Mouse (Mus musculus) liver, embryonic 14.5 days (tissue): ENCODE measurements around the gene Gm14569. TPM values are rescaled to one million over a fixed set of nuclear protein-coding genes. Genes with fewer than 3 reads are reported as not detected.

Experiments
- ATAC-seq: fragments of 200-750 bp; cut with Nextera tagmentation; 2 replicates; pipeline ENCODE4 v1.8.0; 2017; ENCODE audit warnings: moderate number of reproducible peaks, mild to moderate bottlenecking, moderate library complexity; ENCODE audit not compliant: insufficient read depth
- DNase-seq, 3 experiments: peaks; one replicate each; pipeline ENCODE4 v3.0.0-alpha.2; 2012 to 2013; ENCODE audit warnings: low read depth in 3 of 3, low spot score in 3 of 3
- H3K27ac ChIP-seq: fragments of 300-500 bp; sonication (generic); 2 replicates; pipeline ENCODE4 v1.5.1; 2014; ENCODE audit warnings: moderate library complexity, mild to moderate bottlenecking, control low read depth, inconsistent platforms
- H3K27me3 ChIP-seq: fragments of 300-500 bp; sonication (generic); 2 replicates; pipeline ENCODE4 v1.6.1; 2014; ENCODE audit warnings: mild to moderate bottlenecking, low read length, moderate library complexity; ENCODE audit not compliant: control insufficient read depth, insufficient read depth
- H3K36me3 ChIP-seq: fragments of 300-500 bp; sonication (generic); replicated peaks from 2 replicates; pipeline ENCODE4 v1.6.1; 2014; ENCODE audit warnings: low read depth; ENCODE audit not compliant: control insufficient read depth, insufficient read depth
- H3K4me1 ChIP-seq, 2 experiments: fragments of 200-500 bp in 1 of 2; fragments of 300-500 bp in 1 of 2; sonication (generic) in 1 of 2; replicated peaks; 2 replicates each; pipeline ENCODE4 v1.6.1; 2012 to 2014; ENCODE audit warnings: antibody characterized with exemption in 1 of 2, inconsistent platforms in 1 of 2, low read length in 1 of 2; ENCODE audit not compliant: control insufficient read depth in 2 of 2, insufficient read depth in 2 of 2
- H3K4me2 ChIP-seq: fragments of 300-500 bp; sonication (generic); 2 replicates; pipeline ENCODE4 v1.6.1; 2014; ENCODE audit warnings: low read depth, mild to moderate bottlenecking, control low read depth, moderate library complexity
- H3K4me3 ChIP-seq, 2 experiments: fragments of 200-500 bp in 1 of 2; fragments of 300-500 bp in 1 of 2; sonication (generic) in 1 of 2; 2 replicates each; pipeline ENCODE4 v1.5.1; 2012 to 2014; ENCODE audit warnings: low read depth in 2 of 2, low read length in 2 of 2, mild to moderate bottlenecking in 2 of 2, control low read depth in 1 of 2, inconsistent platforms in 1 of 2, moderate library complexity in 1 of 2; ENCODE audit not compliant: insufficient read depth in 1 of 2
- H3K9ac ChIP-seq: fragments of 300-500 bp; sonication (generic); replicated peaks from 2 replicates; pipeline ENCODE4 v1.6.1; 2014; ENCODE audit warnings: mild to moderate bottlenecking, control low read depth, moderate library complexity
- H3K9me3 ChIP-seq: fragments of 300-500 bp; sonication (generic); 2 replicates; pipeline ENCODE4 v1.6.1; 2016; ENCODE audit warnings: low read length, mixed read lengths; ENCODE audit not compliant: control insufficient read depth
- CTCF ChIP-seq: IDR thresholded peaks from 2 replicates; pipeline ENCODE4 v1.5.1; 2016; ENCODE audit warnings: antibody characterized with exemption, low read depth, control low read depth
- EP300 ChIP-seq: IDR thresholded peaks from 2 replicates; pipeline ENCODE4 v1.6.1; 2016; ENCODE audit warnings: antibody characterized with exemption, low read depth
- WGBS: fragments of 180-500 bp; shearing (Covaris S2); extraction: QIAGEN DNeasy Blood & Tissue Kit; methylation state at CpG from one replicate; pipeline ENCODE4 v1.1.7; 2014; ENCODE audit not compliant: insufficient replicate concordance; 5-methylcytosine and 5-hydroxymethylcytosine counted together
- polyA plus RNA-seq, 2 experiments: library from polyadenylated mRNA; depleted of rRNA in 1 of 2; stranded (reverse) in 1 of 2; unstranded in 1 of 2; fragments of >200 nt; fragmentation: Nextera tagmentation in 1 of 2; extraction: Ambion mirVana in 1 of 2; gene quantifications; 2 replicates each; pipeline versions ENCODE4 v1.2.1 to v1.2.3; 2012 to 2014

Gm14569 gene
- not detected in 2 replicates for polyA plus RNA-seq (2012; rRNA removed)
- not detected in 2 replicates for polyA plus RNA-seq (2014; fragmentation: Nextera tagmentation; extraction: Ambion mirVana)

DNA sequence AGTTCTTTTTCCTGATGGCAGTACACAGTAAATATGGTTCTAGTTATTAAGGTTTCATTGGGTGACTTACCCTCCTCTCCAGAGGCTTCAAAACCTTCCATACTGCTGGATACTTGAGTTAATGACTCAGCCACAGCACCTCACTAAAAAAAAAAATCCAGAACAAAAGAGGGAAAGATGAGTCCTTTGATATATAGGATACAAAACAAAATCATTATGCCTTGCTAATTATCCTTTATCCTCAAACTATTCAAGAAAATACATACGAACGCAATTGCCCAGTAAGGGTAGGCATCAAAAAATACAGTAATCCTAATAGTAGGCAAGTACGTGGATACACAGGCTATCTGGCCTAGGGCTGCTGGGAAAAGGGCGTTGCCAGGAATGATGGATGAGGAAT, at the start of gene Gm14569:
Gene Gm14569 (minus strand): TSS at position 101 of the 400 bp plus-strand sequence.
- whole genome bisulfite sequencing, result 72% methylated on average over 4 of the region's 4 CpGs
- TF ChIP-seq CTCF (no peak), EP300 (no peak)
- H3K4me1 ChIP-seq, result no peaks in the 10 kb centered on the region
- H3K9me3 ChIP-seq, result no peaks in the 10 kb centered on the region
- no peaks in the 10 kb centered on the region for H3K36me3 ChIP-seq
- no peaks in the 10 kb centered on the region for H3K27me3 ChIP-seq
- H3K4me2 ChIP-seq, result no peak within 1 kb of the TSS
- H3K9ac ChIP-seq, result no peak within 1 kb of the TSS
- no peak within 1 kb of the TSS for H3K27ac ChIP-seq
- DNase-seq, result no peak
- no peak within 1 kb of the TSS for H3K4me3 ChIP-seq
- ATAC-seq, result no peak

DNA sequence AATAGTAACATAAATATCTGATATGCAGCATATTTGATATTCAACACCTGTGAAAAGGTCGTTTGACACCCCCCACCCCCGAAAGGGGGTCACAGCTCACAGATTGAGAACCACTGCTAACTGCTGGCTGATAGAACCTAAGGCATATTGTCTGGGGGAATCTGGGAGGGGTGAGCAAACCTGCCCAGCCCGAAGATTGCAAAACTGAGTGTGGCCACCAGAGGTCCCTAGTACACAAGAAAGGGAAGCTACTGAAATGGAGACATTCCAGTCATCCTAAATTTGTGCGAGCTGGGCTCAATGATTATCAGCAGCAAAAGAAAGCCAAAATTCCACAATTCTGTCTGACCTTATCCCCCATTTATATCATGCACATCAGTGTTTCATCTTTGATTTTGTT, 42.9 kb upstream of the Gm14569 start:
- H3K9ac ChIP-seq, result no peak overlapping the region
- ATAC-seq, result no peak
- TF ChIP-seq CTCF (peak; percentile 62), EP300 (no peak)
- no peaks in the 10 kb centered on the region for H3K9me3 ChIP-seq
- DNase-seq, result peak in 2 of 3 experiments; percentile 9 to 23
- no peak overlapping the region for H3K4me3 ChIP-seq
- no peaks in the 10 kb centered on the region for H3K36me3 ChIP-seq
- no peak overlapping the region for H3K27ac ChIP-seq
- no peaks in the 10 kb centered on the region for H3K27me3 ChIP-seq
- 5% methylated on average over 4 of the region's 4 CpGs for WGBS
- H3K4me2 ChIP-seq, result no peak overlapping the region
- no peaks in the 10 kb centered on the region for H3K4me1 ChIP-seq

DNA sequence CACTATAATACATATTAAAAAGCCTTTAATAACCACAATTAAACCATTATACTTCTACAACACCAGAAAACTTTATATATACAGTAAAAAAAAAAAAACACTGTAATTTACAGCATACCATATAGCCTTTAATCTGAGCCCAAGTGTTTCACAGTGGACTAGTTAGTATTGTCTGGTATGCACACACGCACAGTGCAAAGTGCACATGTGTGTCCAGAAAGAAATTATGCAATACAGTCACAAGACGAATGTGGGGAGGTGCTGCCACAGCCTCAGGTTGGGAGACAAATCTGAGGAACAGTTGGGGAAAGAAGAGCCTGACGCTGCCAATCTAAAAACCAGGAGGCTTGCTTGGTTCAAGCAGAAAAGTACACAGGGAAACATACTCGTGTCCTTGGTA, 42.1 kb upstream of the Gm14569 start:
- Histone ChIP-seq H3K4me2 (no peak overlapping the region), H3K9me3 (no peaks in the 10 kb centered on the region), H3K27me3 (no peaks in the 10 kb centered on the region), H3K4me3 (no peak overlapping the region), H3K27ac (no peak overlapping the region), H3K36me3 (no peaks in the 10 kb centered on the region), H3K9ac (no peak overlapping the region), H3K4me1 (no peaks in the 10 kb centered on the region)
- 55% methylated on average over 4 of the region's 4 CpGs for WGBS
- DNase-seq (no peak), ATAC-seq (no peak)
- TF ChIP-seq CTCF, result no peak
- no peak for TF ChIP-seq EP300

- Histone ChIP-seq H3K9ac (no peak overlapping the region), H3K27me3 (no peaks in the 10 kb centered on the region), H3K4me3 (no peak overlapping the region), H3K9me3 (no peaks in the 10 kb centered on the region), H3K4me2 (no peak overlapping the region), H3K4me1 (no peaks in the 10 kb centered on the region), H3K36me3 (no peaks in the 10 kb centered on the region), H3K27ac (no peak overlapping the region)
- WGBS, result 52% methylated on average over 5 of the region's 5 CpGs
- ATAC-seq (no peak), DNase-seq (no peak)
- TF ChIP-seq EP300 (no peak), CTCF (no peak)
Measured at GRCm38 (mm10) chrX:36530251-36530650, 38.6 kb upstream of the Gm14569 start.

DNA sequence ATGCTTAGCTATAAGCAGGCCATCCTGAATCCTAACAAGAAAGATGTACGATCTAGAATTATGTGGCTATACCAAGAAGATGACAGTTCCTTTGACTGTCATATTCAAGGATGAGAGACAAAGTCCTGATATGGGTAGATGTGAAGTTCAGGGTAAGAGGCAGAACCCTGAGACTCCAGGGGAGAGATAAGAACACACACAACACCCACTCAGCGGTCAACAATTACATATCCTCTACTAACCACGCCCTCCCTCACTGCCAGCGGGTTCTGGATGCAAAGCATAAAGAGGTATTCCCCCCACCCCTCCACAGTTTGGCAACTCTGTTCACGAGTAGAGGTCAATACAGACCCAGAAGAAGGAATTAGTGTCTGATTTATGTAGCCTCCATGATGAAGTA, 32.1 kb upstream of the Gm14569 start:
- H3K4me1 ChIP-seq, result no peaks in the 10 kb centered on the region
- no peak overlapping the region for H3K27ac ChIP-seq
- no peaks in the 10 kb centered on the region for H3K27me3 ChIP-seq
- WGBS, result 29% methylated on average over 5 of the region's 5 CpGs
- H3K36me3 ChIP-seq, result no peaks in the 10 kb centered on the region
- TF ChIP-seq EP300, result no peak
- TF ChIP-seq CTCF, result no peak
- H3K9me3 ChIP-seq, result no peaks in the 10 kb centered on the region
- H3K4me3 ChIP-seq, result no peak overlapping the region
- H3K4me2 ChIP-seq, result no peak overlapping the region
- no peak for DNase-seq
- no peak overlapping the region for H3K9ac ChIP-seq
- ATAC-seq, result no peak
